Mouse (Mus musculus) E14TG2a.4 (cell line): Measurements from ENCODE around the gene Lrrc7.

ENCODE experiments used
- CTCF ChIP-seq: conservative IDR thresholded peaks from 2 replicates; pipeline ENCODE4 v1.5.1; 2014; ENCODE audit warnings: low read length
- NANOG ChIP-seq: IDR thresholded peaks from 2 replicates; pipeline ENCODE4 v1.6.1; 2014; ENCODE audit warnings: borderline replicate concordance, low read length, mixed read lengths
- POU5F1 ChIP-seq: IDR thresholded peaks from 2 replicates; pipeline ENCODE4 v1.6.1; 2014; ENCODE audit warnings: low read length, borderline replicate concordance

DNA sequence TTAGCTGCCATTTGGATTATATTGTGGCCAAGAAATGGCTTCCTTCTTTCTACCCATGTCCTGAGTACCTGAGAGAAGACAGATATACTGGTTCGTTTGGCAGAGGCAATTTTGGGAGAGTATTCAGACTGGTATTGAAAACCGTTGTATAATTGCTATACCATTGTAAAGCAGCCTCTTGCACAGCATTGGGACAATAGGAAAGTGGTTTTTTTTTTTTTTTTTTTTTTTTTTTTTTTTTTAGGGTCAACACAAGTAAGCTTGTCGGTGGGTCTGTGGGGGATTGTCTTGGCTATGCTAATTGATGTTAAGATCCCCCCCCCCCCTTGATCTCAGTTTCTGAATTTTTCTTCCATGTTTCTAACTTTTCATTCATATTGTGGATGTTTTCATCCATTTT lies 523.9 kb downstream of the Lrrc7 start:
- TF ChIP-seq CTCF (no peak), POU5F1 (no peak), NANOG (no peak)
